Mouse (Mus musculus) liver, embryonic 15.5 days (tissue): ENCODE measurements around the gene Cage1. TPM values are rescaled to one million over a fixed set of nuclear protein-coding genes. Genes with fewer than 3 reads are reported as not detected.

Experiments used
- ATAC-seq: fragments of 200-750 bp; cut with Nextera tagmentation; 2 replicates; pipeline ENCODE4 v1.8.0; 2017; ENCODE audit warnings: moderate number of reproducible peaks, mild to moderate bottlenecking, moderate library complexity; ENCODE audit not compliant: insufficient read depth
- H3K27ac ChIP-seq: fragments of 300-500 bp; sonication (generic); replicated peaks from 2 replicates; pipeline ENCODE4 v1.5.1; 2015; ENCODE audit warnings: mild to moderate bottlenecking, inconsistent platforms
- H3K27me3 ChIP-seq: fragments of 300-500 bp; sonication (generic); 2 replicates; pipeline ENCODE4 v1.6.1; 2015; ENCODE audit warnings: mild to moderate bottlenecking, inconsistent platforms
- H3K36me3 ChIP-seq: fragments of 300-500 bp; sonication (generic); replicated peaks from 2 replicates; pipeline ENCODE4 v1.6.1; 2015; ENCODE audit warnings: moderate library complexity, mild to moderate bottlenecking, inconsistent platforms
- H3K4me1 ChIP-seq: fragments of 300-500 bp; sonication (generic); replicated peaks from 2 replicates; pipeline ENCODE4 v1.6.1; 2015; ENCODE audit warnings: inconsistent platforms
- H3K4me2 ChIP-seq: fragments of 300-500 bp; sonication (generic); 2 replicates; pipeline ENCODE4 v1.6.1; 2015; ENCODE audit warnings: moderate library complexity, mild to moderate bottlenecking, inconsistent platforms
- H3K4me3 ChIP-seq: fragments of 300-500 bp; sonication (generic); replicated peaks from 2 replicates; pipeline ENCODE4 v1.5.1; 2015; ENCODE audit warnings: mild to moderate bottlenecking, inconsistent platforms
- H3K9ac ChIP-seq: fragments of 300-500 bp; sonication (generic); 2 replicates; pipeline ENCODE4 v1.6.1; 2015; ENCODE audit warnings: moderate library complexity, mild to moderate bottlenecking, inconsistent platforms
- H3K9me3 ChIP-seq: fragments of 300-500 bp; sonication (generic); replicated peaks from 2 replicates; pipeline ENCODE4 v1.6.1; 2016; ENCODE audit warnings: inconsistent platforms
- WGBS: fragments of 180-500 bp; shearing (Covaris S2); methylation state at CpG from one replicate; pipeline ENCODE4 v1.1.7; 2015; ENCODE audit warnings: mixed read lengths; ENCODE audit not compliant: insufficient replicate concordance; 5-methylcytosine and 5-hydroxymethylcytosine counted together
- polyA plus RNA-seq: library from polyadenylated mRNA; unstranded; fragments of >200 nt; fragmentation: Nextera tagmentation; extraction: Ambion mirVana; gene quantifications from 2 replicates; pipeline ENCODE4 v1.2.1, GENCODE M21; 2015

The Cage1 gene
- polyA plus RNA-seq, 1 experiment from 2014 or later: 0.30 TPM

DNA sequence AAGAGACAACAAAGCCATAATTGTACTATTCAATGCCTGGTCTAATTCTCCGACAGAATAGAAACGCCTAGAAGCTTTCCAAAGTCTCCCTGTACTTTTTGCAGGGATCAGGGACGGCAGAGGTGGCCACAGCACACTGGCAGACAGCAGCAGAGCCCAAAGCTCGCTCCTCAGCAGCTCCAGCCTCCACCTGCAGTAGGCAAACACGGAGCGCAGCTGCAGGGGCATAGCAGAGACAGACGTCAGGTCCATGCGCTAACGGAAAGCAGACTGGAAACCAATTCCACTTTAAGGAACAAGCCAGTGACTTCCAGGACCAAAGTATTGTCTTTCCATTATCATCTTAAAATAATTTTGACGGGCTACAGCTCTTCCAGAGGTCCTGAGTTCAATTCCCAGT, 50.7 kb downstream of the Cage1 start:
- Histone ChIP-seq H3K27ac (no peak overlapping the region), H3K9ac (no peak overlapping the region), H3K4me2 (no peak overlapping the region), H3K36me3 (peaks cover 94% of the 10 kb centered on the region), H3K27me3 (no peaks in the 10 kb centered on the region), H3K4me1 (peaks cover 9% of the 10 kb centered on the region), H3K4me3 (no peak overlapping the region), H3K9me3 (no peaks in the 10 kb centered on the region)
- no peak for ATAC-seq
- WGBS: 86% methylated on average over 10 of the region's 10 CpGs

DNA sequence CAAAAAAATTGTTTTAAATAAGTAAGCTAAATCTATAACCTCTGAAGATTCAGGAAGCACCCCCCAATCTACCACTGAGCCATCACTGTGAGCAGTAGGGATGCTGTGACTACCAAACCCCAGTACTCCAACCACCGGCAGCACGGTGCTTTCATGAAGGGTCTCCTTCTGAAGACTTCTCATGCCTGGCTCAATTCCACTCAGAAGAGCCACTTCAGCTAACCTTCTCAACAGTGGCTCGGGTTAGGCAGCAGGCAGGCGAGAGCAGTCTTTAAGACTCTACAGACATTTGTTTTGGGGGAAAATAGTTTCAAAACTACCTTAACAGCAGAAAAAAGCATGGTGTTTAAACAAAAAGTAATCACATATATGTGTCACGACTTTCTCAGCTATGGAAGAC, 55.8 kb downstream of the Cage1 start:
- Histone ChIP-seq H3K27ac (no peak overlapping the region), H3K36me3 (peaks cover 91% of the 10 kb centered on the region), H3K27me3 (no peaks in the 10 kb centered on the region), H3K9ac (no peak overlapping the region), H3K4me3 (no peak overlapping the region), H3K4me1 (no peaks in the 10 kb centered on the region; the same call in 1 of the 2 replicates), H3K9me3 (no peaks in the 10 kb centered on the region), H3K4me2 (no peak overlapping the region)
- WGBS: 79% methylated on average over 5 of the region's 5 CpGs
- ATAC-seq: no peak

DNA sequence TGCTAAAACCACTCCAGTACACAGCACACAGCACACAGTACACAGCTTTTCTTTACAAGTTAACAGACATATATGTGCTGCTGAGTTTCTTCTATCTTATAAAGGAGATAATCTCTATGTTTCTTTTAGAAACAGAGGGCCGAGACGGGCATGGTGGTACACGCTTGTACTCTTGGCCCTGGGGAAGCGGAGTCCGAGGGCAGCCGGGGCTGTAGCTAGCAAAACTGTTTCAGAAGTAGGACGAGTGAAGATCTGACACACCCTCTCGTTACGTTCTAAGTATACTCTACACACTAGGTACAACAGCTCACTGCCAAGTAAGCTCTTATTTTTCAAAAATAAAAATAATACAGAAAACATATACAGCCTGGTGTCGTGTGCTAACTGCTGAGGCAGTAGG, 56.5 kb downstream of the Cage1 start:
- WGBS: 88% methylated on average over 10 of the region's 10 CpGs
- Histone ChIP-seq H3K27ac (no peak overlapping the region), H3K9me3 (no peaks in the 10 kb centered on the region), H3K4me1 (no peaks in the 10 kb centered on the region; the same call in 1 of the 2 replicates), H3K4me3 (no peak overlapping the region), H3K4me2 (no peak overlapping the region), H3K27me3 (no peaks in the 10 kb centered on the region), H3K9ac (no peak overlapping the region), H3K36me3 (peaks cover 93% of the 10 kb centered on the region)
- ATAC-seq: no peak

DNA sequence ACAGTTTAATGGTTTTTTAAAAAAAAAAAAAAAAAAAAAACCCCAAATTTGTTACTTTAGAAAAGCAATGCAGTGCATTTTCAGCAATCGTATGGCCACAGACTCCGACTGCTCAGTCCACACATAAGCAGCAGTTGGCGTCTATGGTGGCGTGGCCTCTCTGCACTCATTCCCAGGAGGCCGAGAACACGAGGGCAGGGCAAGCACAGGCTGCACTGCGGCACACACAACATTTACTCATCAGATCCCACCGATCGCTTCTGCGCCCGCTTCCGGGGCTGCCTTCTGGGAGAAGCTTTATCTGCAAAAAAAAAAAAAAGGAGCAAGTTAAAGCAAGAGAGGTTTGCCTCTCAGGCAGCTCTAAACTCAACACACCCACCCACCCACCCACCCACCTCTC, 57.4 kb downstream of the Cage1 start:
- Histone ChIP-seq H3K9me3 (no peaks in the 10 kb centered on the region), H3K4me2 (no peak overlapping the region), H3K36me3 (peaks cover 88% of the 10 kb centered on the region), H3K4me1 (peaks cover 3% of the 10 kb centered on the region; the same call in 1 of the 2 replicates), H3K9ac (no peak overlapping the region), H3K4me3 (no peak overlapping the region), H3K27me3 (no peaks in the 10 kb centered on the region), H3K27ac (no peak overlapping the region)
- WGBS: 86% methylated on average over 12 of the region's 12 CpGs
- ATAC-seq: no peak

DNA sequence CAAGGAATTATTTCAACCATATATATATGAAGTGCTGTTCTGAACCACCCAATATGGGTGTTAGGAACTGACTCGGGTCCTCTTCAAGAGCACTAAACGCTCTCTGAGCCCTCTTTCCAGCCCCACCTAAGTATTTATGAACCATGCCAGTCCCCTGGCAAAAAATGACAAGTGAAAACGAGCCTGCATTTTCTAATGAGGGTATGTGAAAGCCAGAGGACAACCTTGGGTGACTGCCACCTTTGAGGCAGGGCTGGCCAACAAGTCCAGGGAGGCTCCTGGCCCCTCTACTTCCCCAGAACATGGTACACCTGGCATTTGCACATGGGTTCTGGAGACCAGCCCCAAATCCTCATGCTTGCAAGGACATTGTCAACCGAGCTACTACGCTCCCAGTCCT, 62.1 kb downstream of the Cage1 start:
- Histone ChIP-seq H3K36me3 (peaks cover 44% of the 10 kb centered on the region), H3K4me2 (no peak overlapping the region), H3K9me3 (no peaks in the 10 kb centered on the region), H3K27ac (no peak overlapping the region; the same call in 1 of the 2 replicates), H3K9ac (no peak overlapping the region), H3K4me3 (no peak overlapping the region), H3K4me1 (0 out of 2 replicates have a peak, but pooled peaks cover 14% of the 10 kb centered on the region), H3K27me3 (no peaks in the 10 kb centered on the region)
- no peak for ATAC-seq
- WGBS: 82% methylated on average over 5 of the region's 5 CpGs

DNA sequence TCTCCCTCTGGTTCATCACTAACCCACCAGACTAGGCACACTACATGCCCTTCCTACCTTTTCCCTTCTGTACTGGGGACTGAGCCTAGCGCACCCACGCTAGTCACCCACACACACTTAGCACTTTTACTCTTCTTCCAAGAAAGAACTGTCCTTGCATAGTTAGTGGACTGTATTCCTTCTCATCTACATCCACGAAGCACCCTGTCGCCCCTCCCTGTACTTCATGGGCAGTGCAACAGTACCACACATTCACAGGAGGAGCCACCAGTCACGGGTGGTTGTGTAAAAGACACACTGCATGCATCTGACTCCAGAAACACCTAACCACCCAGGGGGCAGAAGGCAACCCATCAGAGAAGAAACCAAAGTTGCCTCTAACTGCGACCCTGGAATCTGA, 62.8 kb downstream of the Cage1 start:
- no peak overlapping the region for H3K9ac ChIP-seq
- 0 out of 2 replicates have a peak overlapping the region, but pooled peaks have one; percentile 29 for H3K27ac ChIP-seq
- peaks cover 37% of the 10 kb centered on the region for H3K36me3 ChIP-seq
- H3K27me3 ChIP-seq: no peaks in the 10 kb centered on the region
- no peaks in the 10 kb centered on the region for H3K9me3 ChIP-seq
- no peak overlapping the region for H3K4me3 ChIP-seq
- H3K4me2 ChIP-seq: no peak overlapping the region
- H3K4me1 ChIP-seq: peaks cover 17% of the 10 kb centered on the region
- 80% methylated on average over 6 of the region's 6 CpGs for WGBS
- ATAC-seq: no peak

DNA sequence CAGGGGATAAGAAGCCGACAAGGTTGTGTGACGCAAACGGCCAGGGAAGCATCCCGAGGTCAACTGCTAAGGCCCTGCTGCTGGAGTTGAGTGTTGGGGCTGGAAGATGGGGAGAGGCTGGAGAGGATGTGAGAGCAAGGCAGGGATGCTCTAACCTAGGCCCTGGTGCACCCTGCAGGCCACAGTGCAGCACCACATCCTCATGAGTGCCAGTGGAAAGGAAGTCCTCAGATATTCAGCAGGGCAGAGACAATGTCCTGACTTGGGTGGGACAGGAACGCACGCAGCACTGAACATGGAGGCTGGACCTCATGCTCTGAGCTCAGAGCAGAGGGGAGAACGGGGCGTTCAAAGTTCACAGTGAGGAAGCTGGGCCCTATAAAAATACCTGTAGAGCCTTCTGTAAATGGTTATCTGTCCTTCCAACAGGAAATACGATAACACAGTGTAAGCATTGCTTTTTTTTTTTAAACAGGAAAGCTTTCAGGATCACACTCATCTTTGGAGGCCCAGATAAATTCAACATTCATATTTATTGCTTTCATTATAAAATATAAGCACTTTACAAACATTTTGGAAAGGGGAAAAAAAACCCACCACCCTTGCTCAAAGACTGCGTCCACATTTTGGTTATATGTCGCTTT, 65.9 kb downstream of the Cage1 start:
- Histone ChIP-seq H3K27me3 (no peaks in the 10 kb centered on the region), H3K9me3 (no peaks in the 10 kb centered on the region), H3K4me1 (peaks cover 32% of the 10 kb centered on the region), H3K4me3 (no peak overlapping the region), H3K27ac (no peak overlapping the region), H3K36me3 (peaks cover 9% of the 10 kb centered on the region), H3K4me2 (no peak overlapping the region), H3K9ac (no peak overlapping the region)
- 69% methylated on average over 11 of the region's 11 CpGs for WGBS
- ATAC-seq: no peak

DNA sequence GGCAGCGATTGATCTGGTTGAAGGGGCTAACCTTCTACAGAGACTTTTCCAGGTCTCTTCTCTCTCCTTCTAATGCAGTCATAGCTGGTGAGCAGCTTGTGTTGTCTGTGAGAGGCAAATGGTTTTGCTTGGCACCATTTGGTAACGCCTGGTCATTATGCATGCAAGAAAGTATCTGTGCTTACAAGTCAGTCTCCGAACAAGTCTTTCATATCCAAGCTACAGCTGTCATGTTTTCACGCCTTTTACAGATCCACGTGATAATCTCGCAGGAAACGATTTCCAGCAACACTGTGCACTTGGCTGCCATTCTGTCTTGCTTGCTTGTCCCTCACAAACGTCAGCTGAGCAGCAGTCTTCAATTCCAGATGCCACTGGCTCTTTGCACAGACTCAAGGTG, 66.9 kb downstream of the Cage1 start:
- Histone ChIP-seq H3K4me3 (no peak overlapping the region), H3K4me2 (no peak overlapping the region), H3K9me3 (no peaks in the 10 kb centered on the region), H3K9ac (no peak overlapping the region), H3K36me3 (no peaks in the 10 kb centered on the region; the same call in 1 of the 2 replicates), H3K27me3 (no peaks in the 10 kb centered on the region), H3K27ac (no peak overlapping the region), H3K4me1 (peaks cover 42% of the 10 kb centered on the region)
- ATAC-seq: no peak
- WGBS: 60% methylated on average over 8 of the region's 8 CpGs

DNA sequence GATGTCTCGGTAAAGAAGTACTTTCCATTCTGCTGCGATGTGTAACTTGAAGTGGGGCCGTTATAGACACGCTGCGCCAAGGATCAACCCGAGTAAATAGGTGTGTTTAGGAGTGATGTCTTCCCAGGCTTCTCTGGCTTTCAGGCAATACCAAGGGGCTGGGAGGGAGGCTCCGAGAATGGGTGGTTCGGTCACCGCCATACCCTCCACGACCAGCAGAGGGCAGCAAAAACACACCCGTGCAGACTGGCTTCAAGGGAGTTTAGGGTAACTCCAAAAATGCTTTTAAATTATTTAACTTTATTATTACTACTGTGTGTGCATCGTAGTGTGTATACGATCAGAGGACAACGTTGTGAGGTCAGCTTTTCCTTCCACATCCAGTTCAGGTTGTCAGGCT, 67.5 kb downstream of the Cage1 start:
- H3K9ac ChIP-seq: no peak overlapping the region
- H3K27ac ChIP-seq: no peak overlapping the region
- no peak overlapping the region for H3K4me2 ChIP-seq
- no peak overlapping the region for H3K4me3 ChIP-seq
- 10% methylated on average over 14 of the region's 14 CpGs for WGBS
- no peaks in the 10 kb centered on the region for H3K27me3 ChIP-seq
- ATAC-seq: no peak
- no peaks in the 10 kb centered on the region for H3K9me3 ChIP-seq
- peaks cover 45% of the 10 kb centered on the region for H3K4me1 ChIP-seq
- no peaks in the 10 kb centered on the region; the same call in 1 of the 2 replicates for H3K36me3 ChIP-seq

DNA sequence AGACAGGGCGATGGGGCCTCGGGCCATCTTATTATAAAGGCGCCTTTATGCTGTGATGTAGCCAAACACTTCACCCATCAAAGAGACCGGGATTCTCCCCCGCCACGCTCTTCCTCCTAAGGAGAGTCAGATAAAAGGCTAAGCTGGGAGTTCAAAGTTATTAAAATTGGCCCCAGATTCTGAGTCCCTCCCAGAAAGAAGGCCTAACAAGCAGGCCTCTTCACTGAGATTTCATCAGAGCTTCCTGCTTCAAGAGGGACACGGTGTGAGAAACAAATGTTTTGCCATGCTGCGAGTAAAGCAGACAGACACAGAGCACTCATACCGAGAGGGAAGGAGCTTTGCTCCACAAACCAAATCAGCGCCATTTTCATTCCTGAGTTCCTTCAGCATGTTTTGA, 69.3 kb downstream of the Cage1 start:
- H3K4me1 ChIP-seq: peaks cover 53% of the 10 kb centered on the region
- no peaks in the 10 kb centered on the region for H3K27me3 ChIP-seq
- no peak overlapping the region for H3K27ac ChIP-seq
- no peak overlapping the region for H3K4me3 ChIP-seq
- ATAC-seq: no peak
- 70% methylated on average over 10 of the region's 10 CpGs for WGBS
- no peaks in the 10 kb centered on the region for H3K9me3 ChIP-seq
- no peak overlapping the region for H3K9ac ChIP-seq
- H3K4me2 ChIP-seq: no peak overlapping the region
- no peaks in the 10 kb centered on the region; the same call in 1 of the 2 replicates for H3K36me3 ChIP-seq

DNA sequence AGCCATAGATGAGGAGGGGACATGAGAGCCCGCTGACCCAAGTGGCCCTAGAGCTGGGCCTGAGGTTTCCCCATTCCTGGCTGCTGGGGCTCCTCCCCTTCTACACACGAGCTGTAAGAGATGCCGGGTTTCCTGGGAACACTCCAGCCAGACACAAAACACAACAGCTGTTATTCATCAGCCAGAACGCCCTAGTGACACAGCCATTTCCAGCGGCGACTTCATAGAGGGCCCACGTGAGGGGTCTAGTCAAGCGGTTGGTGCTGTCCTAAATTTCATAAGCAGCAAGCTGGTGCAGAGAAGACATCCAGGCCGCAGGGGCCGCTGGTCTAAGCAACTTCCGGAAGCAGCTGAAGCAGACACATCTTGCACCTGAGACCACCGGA, 69.8 kb downstream of the Cage1 start:
- WGBS: 70% methylated on average over 12 of the region's 12 CpGs
- no peak for ATAC-seq
- no peaks in the 10 kb centered on the region for H3K9me3 ChIP-seq
- no peak overlapping the region for H3K4me3 ChIP-seq
- H3K27me3 ChIP-seq: no peaks in the 10 kb centered on the region
- H3K36me3 ChIP-seq: no peaks in the 10 kb centered on the region
- H3K9ac ChIP-seq: no peak overlapping the region
- peaks cover 57% of the 10 kb centered on the region for H3K4me1 ChIP-seq
- H3K4me2 ChIP-seq: no peak overlapping the region
- no peak overlapping the region for H3K27ac ChIP-seq
